Mouse (Mus musculus) cortical plate, adult 2 months (tissue): Measurements from ENCODE around the gene Itih1. TPM values are rescaled to one million over a fixed set of nuclear protein-coding genes. Genes with fewer than 3 reads are reported as not detected.

Experiments used
- H3K27ac ChIP-seq: fragments of 200-500 bp; 2 replicates; pipeline ENCODE4 v1.5.1; 2012; ENCODE audit warnings: low read length, control low read depth, inconsistent platforms; ENCODE audit not compliant: insufficient read depth
- H3K4me1 ChIP-seq: fragments of 200-500 bp; 2 replicates; pipeline ENCODE4 v1.6.1; 2011; ENCODE audit warnings: low read length; ENCODE audit not compliant: control insufficient read depth, insufficient read depth
- H3K4me3 ChIP-seq: fragments of 200-500 bp; 2 replicates; pipeline ENCODE4 v1.5.1; 2011; ENCODE audit warnings: mild to moderate bottlenecking, low read length, control low read depth; ENCODE audit not compliant: insufficient read depth
- CTCF ChIP-seq: fragments of 200-500 bp; IDR thresholded peaks from 2 replicates; pipeline ENCODE4 v1.5.1; 2011; ENCODE audit warnings: mild to moderate bottlenecking, control low read depth, low read length; ENCODE audit not compliant: insufficient read depth; ENCODE audit errors: extremely low read depth
- POLR2A ChIP-seq: fragments of 200-500 bp; IDR thresholded peaks from 2 replicates; pipeline ENCODE4 v1.6.1; 2011; ENCODE audit warnings: mild to moderate bottlenecking, low read length, control low read depth; ENCODE audit not compliant: insufficient read depth; ENCODE audit errors: extremely low read depth
- polyA plus RNA-seq: library from polyadenylated mRNA; depleted of rRNA; stranded (reverse); fragments of >200 nt; gene quantifications from 2 replicates; pipeline ENCODE4 v1.2.3, GENCODE M21; 2012; rRNA removed

Gene Itih1
- polyA plus RNA-seq, result not detected in 2 replicates

GRCm38 (mm10) chr14:30943038-30943437 is at the start of gene Itih1:
TSS of gene Itih1 (minus strand) at chr14:30943289.
- no peak within 1 kb of the TSS; the same call in 1 of the 2 replicates for H3K27ac ChIP-seq
- TF ChIP-seq POLR2A (no peak), CTCF (no peak)
- no peaks in the 10 kb centered on the region for H3K4me1 ChIP-seq
- no peak within 1 kb of the TSS for H3K4me3 ChIP-seq

- TF ChIP-seq POLR2A (no peak), CTCF (no peak)
- Histone ChIP-seq H3K4me3 (no peak overlapping the region), H3K4me1 (peaks cover 3% of the 10 kb centered on the region; the same call in 1 of the 2 replicates), H3K27ac (no peak overlapping the region)
Measured at GRCm38 (mm10) chr14:30976222-30976621, 33.1 kb upstream of the Itih1 start.

- TF ChIP-seq CTCF, result no peak
- no peak for TF ChIP-seq POLR2A
- Histone ChIP-seq H3K27ac (no peak overlapping the region), H3K4me3 (no peak overlapping the region), H3K4me1 (peaks cover 3% of the 10 kb centered on the region; the same call in 1 of the 2 replicates)
Measured at GRCm38 (mm10) chr14:30974204-30974603, 31.1 kb upstream of the Itih1 start.

- no peaks in the 10 kb centered on the region for H3K4me1 ChIP-seq
- no peak for TF ChIP-seq POLR2A
- TF ChIP-seq CTCF, result no peak
- H3K27ac ChIP-seq, result no peak overlapping the region
- no peak overlapping the region for H3K4me3 ChIP-seq
Measured at GRCm38 (mm10) chr14:30960366-30960765, 17.3 kb upstream of the Itih1 start.

GRCm38 (mm10) chr14:30959031-30959430 is 15.9 kb upstream of the Itih1 start:
- TF ChIP-seq CTCF (no peak), POLR2A (no peak)
- no peaks in the 10 kb centered on the region for H3K4me1 ChIP-seq
- no peak overlapping the region for H3K4me3 ChIP-seq
- no peak overlapping the region for H3K27ac ChIP-seq

- Histone ChIP-seq H3K4me3 (no peak overlapping the region), H3K27ac (no peak overlapping the region), H3K4me1 (no peaks in the 10 kb centered on the region)
- TF ChIP-seq POLR2A (no peak), CTCF (no peak)
Measured at GRCm38 (mm10) chr14:30958517-30958916, 15.4 kb upstream of the Itih1 start.

- 0 out of 2 replicates have a peak within 1 kb of the TSS, but pooled peaks have one; percentile 20 for H3K27ac ChIP-seq
- TF ChIP-seq POLR2A (peak; percentile 83), CTCF (no peak)
- peak within 1 kb of the TSS; percentile 76 for H3K4me3 ChIP-seq
- H3K4me1 ChIP-seq, result no peaks in the 10 kb centered on the region
Measured at GRCm38 (mm10) chr14:30951154-30951825, 8.2 kb upstream of the Itih1 start, which contains the start of gene Nek4. TSS of gene Nek4 (plus strand) at chr14:30951377.

- Histone ChIP-seq H3K4me3 (no peak overlapping the region), H3K27ac (no peak overlapping the region), H3K4me1 (no peaks in the 10 kb centered on the region)
- TF ChIP-seq POLR2A, result no peak
- TF ChIP-seq CTCF, result no peak
Measured at GRCm38 (mm10) chr14:30949986-30950385, 6.9 kb upstream of the Itih1 start.

GRCm38 (mm10) chr14:30944745-30945144 is 1.7 kb upstream of the Itih1 start:
- no peak overlapping the region for H3K27ac ChIP-seq
- TF ChIP-seq POLR2A (no peak), CTCF (no peak)

GRCm38 (mm10) chr14:30943860-30944674 is 978 bp upstream of the Itih1 start:
- H3K27ac ChIP-seq, result no peak overlapping the region; the same call in 1 of the 2 replicates
- TF ChIP-seq CTCF, result peak; percentile 68
- TF ChIP-seq POLR2A, result no peak
- H3K4me1 ChIP-seq, result no peaks in the 10 kb centered on the region
- no peak overlapping the region for H3K4me3 ChIP-seq

More at GRCm38 (mm10) chr14:30944745-30945144, 1.7 kb upstream of the Itih1 start:
- H3K4me3 ChIP-seq, result no peak overlapping the region
- H3K4me1 ChIP-seq, result no peaks in the 10 kb centered on the region
